In the genomic region with DNA sequence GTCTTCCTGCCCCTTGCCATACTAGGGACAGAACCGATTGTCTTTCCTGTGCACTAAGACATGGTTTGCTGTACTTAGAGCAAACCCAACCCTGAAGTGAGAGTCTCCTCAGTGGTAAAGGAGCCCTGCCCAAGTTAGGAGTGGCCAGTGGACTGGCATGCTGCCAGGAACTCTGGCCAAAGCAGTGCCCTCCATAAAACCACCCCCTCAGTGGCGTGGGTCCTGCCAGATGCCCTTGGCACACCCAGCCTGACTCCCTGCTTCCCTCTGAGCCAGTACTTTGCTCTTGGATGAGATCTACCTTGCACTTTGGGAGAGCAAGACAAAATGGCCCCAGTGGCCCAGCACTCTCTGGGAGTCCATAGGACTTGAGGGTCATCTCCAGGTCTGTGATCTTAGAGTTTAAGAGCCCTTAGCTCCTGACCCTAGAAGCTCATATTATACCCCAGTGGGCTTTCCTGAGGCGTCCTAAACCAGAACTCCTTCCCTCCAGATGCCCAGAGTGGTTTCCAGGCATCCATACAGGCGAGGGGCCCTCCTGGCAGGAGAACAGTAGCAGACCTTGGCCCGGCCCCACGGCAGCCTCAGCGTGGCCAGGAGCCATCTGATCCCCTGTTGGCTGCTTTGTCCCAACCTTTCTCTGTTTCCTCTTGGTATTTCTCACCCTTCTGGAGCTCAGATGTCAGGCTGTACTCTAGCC, we compare ENCODE assay signal across 9 mouse cellular contexts. TPM values are rescaled to one million over a fixed set of nuclear protein-coding genes. Genes with fewer than 3 reads are reported as not detected.
DNase-seq lines count a peak whose midpoint lies in the region; ATAC-seq lines count a peak whose summit lies in the region.
"Had no signal": no experiment of that assay in that cellular context is flagged by ENCODE, and none has a peak within 500 bp of the region (broad histone marks: within the 10 kb centered on the region; RNA-seq: fewer than 3 reads in every experiment).

No protein-coding gene starts in this region.

- no peak overlapping the region for H3K9ac ChIP-seq in midbrain, embryonic 14.5 days (replicated peaks; ENCODE audit: low read length)
- no peak overlapping the region for H3K9ac ChIP-seq in limb, embryonic 15.5 days

- WGBS in midbrain, embryonic 14.5 days = 80% methylated on average over 7 of the region's 7 CpGs
- 85% methylated on average over 7 of the region's 7 CpGs for WGBS in midbrain, embryonic 10.5 days
- 47% methylated on average over 7 of the region's 7 CpGs for WGBS in limb, embryonic 15.5 days

- ATAC-seq in midbrain, embryonic 14.5 days (ENCODE audit: low FRiP score, low TSS enrichment) = 0 out of 2 replicates have a peak, but pooled peaks have one; percentile 38
- peak; percentile 41; the same call in 1 of the 2 replicates for ATAC-seq in limb, embryonic 15.5 days (ENCODE audit: insufficient number of reproducible peaks, low FRiP score, low TSS enrichment, low read depth)

- H3K36me3 ChIP-seq in midbrain, embryonic 14.5 days (ENCODE audit: control insufficient read depth, insufficient read depth, low read length) = peaks cover 28% of the 10 kb centered on the region
- H3K36me3 ChIP-seq in midbrain, embryonic 10.5 days = peaks cover 56% of the 10 kb centered on the region
- H3K36me3 ChIP-seq in limb, embryonic 15.5 days = peaks cover 65% of the 10 kb centered on the region

- no peaks in the 10 kb centered on the region for H3K27me3 ChIP-seq in midbrain, embryonic 14.5 days (ENCODE audit: control insufficient read depth, insufficient read depth, low read length)
- H3K27me3 ChIP-seq in midbrain, embryonic 10.5 days (ENCODE audit: low read depth, poor library complexity, severe bottlenecking) = no peaks in the 10 kb centered on the region
- no peaks in the 10 kb centered on the region for H3K27me3 ChIP-seq in limb, embryonic 15.5 days

- H3K27ac ChIP-seq in midbrain, embryonic 14.5 days (replicated peaks; ENCODE audit: low read depth, low read length) = no peak overlapping the region
- no peak overlapping the region for H3K27ac ChIP-seq in midbrain, embryonic 10.5 days (replicated peaks)
- H3K27ac ChIP-seq in limb, embryonic 15.5 days = peak overlapping the region; percentile 67
- H3K27ac ChIP-seq: heart, adult 2 months had no signal

- no peaks in the 10 kb centered on the region for H3K4me1 ChIP-seq in midbrain, embryonic 14.5 days (ENCODE audit: control insufficient read depth, insufficient read depth, low read length)
- H3K4me1 ChIP-seq in midbrain, embryonic 10.5 days = peaks cover 3% of the 10 kb centered on the region; the same call in 1 of the 2 replicates
- H3K4me1 ChIP-seq in limb, embryonic 15.5 days = peaks cover 44% of the 10 kb centered on the region

- peak; percentile 19 for DNase-seq in midbrain, embryonic 14.5 days
- DNase-seq in midbrain, embryonic 10.5 days (ENCODE audit: low spot score) = no peak
- DNase-seq in cerebellum, adult 8-10 months = peak; percentile 25
- DNase-seq in heart, postnatal 10 days = peak; percentile 42 to 46
- no peak for DNase-seq in B cell, adult 2 months
- DNase-seq in left cerebral cortex, postnatal 25 days (ENCODE audit: low spot score in 2 of 2) = no peak
- DNase-seq in spleen, postnatal 36 days (ENCODE audit: low spot score in 2 of 2) = no peak

- no peak overlapping the region for H3K4me3 ChIP-seq in midbrain, embryonic 14.5 days (replicated peaks; ENCODE audit: low read depth, low read length)
- H3K4me3 ChIP-seq in midbrain, embryonic 10.5 days = no peak overlapping the region
- no peak overlapping the region for H3K4me3 ChIP-seq in limb, embryonic 15.5 days
- H3K4me3 ChIP-seq: heart, adult 2 months had no signal

- H3K4me2 ChIP-seq in midbrain, embryonic 14.5 days (ENCODE audit: low read length) = no peak overlapping the region
- H3K4me2 ChIP-seq in limb, embryonic 15.5 days = no peak overlapping the region

- H3K9me3 ChIP-seq in midbrain, embryonic 14.5 days (ENCODE audit: control insufficient read depth, low read length) = no peaks in the 10 kb centered on the region
- H3K9me3 ChIP-seq in midbrain, embryonic 10.5 days (replicated peaks) = no peaks in the 10 kb centered on the region
- no peaks in the 10 kb centered on the region for H3K9me3 ChIP-seq in limb, embryonic 15.5 days

- intact Hi-C loops in heart, postnatal 10 days (cut with DNase I) = no loop called here
- intact Hi-C loops in left cerebral cortex, postnatal 25 days (cut with DNase I) = no loop called here

RNA-seq across cellular contexts. Expression of gene Gm45521, which starts 13.8 kb away (rescaled TPM):
- polyA plus RNA-seq in midbrain, embryonic 14.5 days (2014; fragmentation: Nextera tagmentation; extraction: Ambion mirVana) = not detected in 2 replicates
- 0.37 and 0.48 TPM in 2 replicates for polyA plus RNA-seq in midbrain, embryonic 10.5 days (2016; fragmentation: Nextera tagmentation; extraction: Ambion mirVana)
- total RNA-seq in heart, postnatal 10 days (2021) = not detected
- polyA plus RNA-seq in limb, embryonic 15.5 days (2015; fragmentation: Nextera tagmentation; extraction: Ambion mirVana) = not detected in 2 replicates
- total RNA-seq in left cerebral cortex, postnatal 25 days (2021) = not detected
- total RNA-seq: heart, adult 2 months had no signal
- polyA plus RNA-seq: heart, adult 2 months had no signal

RNA-seq across cellular contexts. Expression of gene Dnase1l3, which starts 51.1 kb away (rescaled TPM):
- 0.09 TPM in 1 of 2 replicates, not detected in the other for polyA plus RNA-seq in midbrain, embryonic 14.5 days (2014; fragmentation: Nextera tagmentation; extraction: Ambion mirVana)
- 0.05 TPM in 1 of 2 replicates, not detected in the other for polyA plus RNA-seq in midbrain, embryonic 10.5 days (2016; fragmentation: Nextera tagmentation; extraction: Ambion mirVana)
- total RNA-seq in heart, postnatal 10 days (2021) = not detected
- 6.7 and 7.0 TPM in 2 replicates for polyA plus RNA-seq in limb, embryonic 15.5 days (2015; fragmentation: Nextera tagmentation; extraction: Ambion mirVana)
- total RNA-seq in left cerebral cortex, postnatal 25 days (2021) = not detected

RNA-seq across cellular contexts. Expression of gene Abhd6, which starts 59.5 kb away (rescaled TPM):
- 31.0 and 31.6 TPM in 2 replicates for polyA plus RNA-seq in midbrain, embryonic 14.5 days (2014; fragmentation: Nextera tagmentation; extraction: Ambion mirVana)
- 14.7 and 16.6 TPM in 2 replicates for polyA plus RNA-seq in midbrain, embryonic 10.5 days (2016; fragmentation: Nextera tagmentation; extraction: Ambion mirVana)
- 1 to 10 TPM; 8.0 TPM for total RNA-seq in heart, postnatal 10 days (2021)
- 33.7 and 34.7 TPM in 2 replicates for polyA plus RNA-seq in limb, embryonic 15.5 days (2015; fragmentation: Nextera tagmentation; extraction: Ambion mirVana)
- total RNA-seq in left cerebral cortex, postnatal 25 days (2021) = 10 to 100 TPM; 71.1 to 80.6 TPM

Comparison
In these comparisons a context has a peak if more than half of its experiments do, and no peak if none do; other contexts are left out.
1. DNase-seq: peak in midbrain, embryonic 14.5 days (single experiment), cerebellum, adult 8-10 months (single experiment) and heart, postnatal 10 days (2 of 2); none in midbrain, embryonic 10.5 days (single experiment), B cell, adult 2 months (0 of 2), left cerebral cortex, postnatal 25 days (0 of 2) and spleen, postnatal 36 days (0 of 2).